Mouse (Mus musculus) liver, embryonic 12.5 days (tissue): Measurements from ENCODE around the gene Ubald2. TPM values are rescaled to one million over a fixed set of nuclear protein-coding genes. Genes with fewer than 3 reads are reported as not detected.
"Not testable (repeated sequence)": the region's sequence is repeated elsewhere in the genome, so short reads cannot be mapped to it uniquely, and the experiment has no call there.

Source experiments
- ATAC-seq: fragments of 200-750 bp; cut with Nextera tagmentation; 2 replicates; pipeline ENCODE4 v1.8.0; 2017; ENCODE audit warnings: moderate number of reproducible peaks, mild to moderate bottlenecking, moderate library complexity
- H3K27ac ChIP-seq: fragments of 300-500 bp; sonication (generic); 2 replicates; pipeline ENCODE4 v1.5.1; 2016; ENCODE audit warnings: mild to moderate bottlenecking
- H3K27me3 ChIP-seq: fragments of 300-500 bp; sonication (generic); replicated peaks from 2 replicates; pipeline ENCODE4 v1.6.1; 2016; ENCODE audit warnings: mild to moderate bottlenecking, moderate library complexity
- H3K36me3 ChIP-seq: fragments of 300-500 bp; sonication (generic); 2 replicates; pipeline ENCODE4 v1.6.1; 2016; ENCODE audit warnings: mild to moderate bottlenecking, moderate library complexity
- H3K4me1 ChIP-seq: fragments of 300-500 bp; sonication (generic); 2 replicates; pipeline ENCODE4 v1.6.1; 2016
- H3K4me2 ChIP-seq: fragments of 300-500 bp; sonication (generic); 2 replicates; pipeline ENCODE4 v1.6.1; 2016; ENCODE audit warnings: mild to moderate bottlenecking, moderate library complexity
- H3K4me3 ChIP-seq: fragments of 300-500 bp; sonication (generic); 2 replicates; pipeline ENCODE4 v1.5.1; 2016; ENCODE audit warnings: mild to moderate bottlenecking, moderate library complexity
- H3K9ac ChIP-seq: fragments of 300-500 bp; sonication (generic); 2 replicates; pipeline ENCODE4 v1.6.1; 2016; ENCODE audit warnings: mild to moderate bottlenecking, moderate library complexity
- H3K9me3 ChIP-seq: fragments of 300-500 bp; sonication (generic); replicated peaks from 2 replicates; pipeline ENCODE4 v1.6.1; 2016; ENCODE audit warnings: mild to moderate bottlenecking, moderate library complexity
- WGBS: fragments of 180-500 bp; shearing (Covaris S2); methylation state at CpG from one replicate; pipeline ENCODE4 v1.1.7; 2016; ENCODE audit not compliant: insufficient replicate concordance; 5-methylcytosine and 5-hydroxymethylcytosine counted together
- polyA plus RNA-seq: library from polyadenylated mRNA; unstranded; fragments of >200 nt; fragmentation: Nextera tagmentation; extraction: Ambion mirVana; gene quantifications from 2 replicates; pipeline ENCODE4 v1.2.1, GENCODE M21; 2016

Ubald2 gene
- polyA plus RNA-seq, 1 experiment from 2014 or later, result 32.3 TPM

DNA sequence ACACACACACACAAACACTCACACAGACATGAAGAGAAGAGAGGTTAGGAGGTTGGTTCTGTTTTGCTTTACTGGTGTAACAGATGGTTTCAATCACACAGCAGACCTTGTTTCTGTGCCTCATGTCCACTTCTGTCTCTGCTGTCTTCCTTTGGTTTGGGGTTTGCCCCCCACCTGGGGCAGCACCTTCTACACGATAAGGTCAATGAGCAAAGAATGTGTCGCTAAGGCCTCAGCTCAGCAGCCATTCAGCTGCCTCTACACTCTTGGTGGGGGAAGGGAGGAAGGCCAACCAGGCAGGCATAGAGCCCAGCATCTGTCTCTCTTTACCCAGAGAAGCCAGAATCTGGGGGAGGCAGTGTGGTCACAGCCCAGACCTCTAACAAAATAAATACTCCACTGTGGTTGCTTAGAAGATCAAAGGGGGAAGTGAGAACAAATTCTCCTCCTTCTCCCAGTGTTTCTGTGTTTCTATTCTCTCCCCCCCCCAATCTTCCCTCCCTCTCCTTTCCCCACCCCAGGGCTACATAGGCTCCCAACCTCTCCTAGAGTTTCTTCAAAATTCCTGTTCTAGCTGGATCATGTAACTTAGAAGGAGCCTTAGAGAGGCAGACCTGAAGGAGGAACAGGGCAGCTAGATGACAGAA is 15.6 kb upstream of the Ubald2 start:
- H3K36me3 ChIP-seq, result no peaks in the 10 kb centered on the region
- ATAC-seq, result no peak
- WGBS, result 14% methylated on average over 2 of the region's 2 CpGs

GRCm38 (mm10) chr11:116418841-116419462 is 14.9 kb upstream of the Ubald2 start:
- Histone ChIP-seq H3K4me3 (no peak overlapping the region), H3K27me3 (peaks cover 14% of the 10 kb centered on the region), H3K9ac (no peak overlapping the region), H3K27ac (no peak overlapping the region), H3K9me3 (no peaks in the 10 kb centered on the region), H3K36me3 (no peaks in the 10 kb centered on the region), H3K4me1 (peaks cover 16% of the 10 kb centered on the region), H3K4me2 (no peak overlapping the region)
- 78% methylated on average over 6 of the region's 6 CpGs for WGBS
- ATAC-seq, result no peak

More for the DNA sequence above, 15.6 kb upstream of the Ubald2 start:
- H3K9ac ChIP-seq, result no peak overlapping the region
- H3K9me3 ChIP-seq, result no peaks in the 10 kb centered on the region
- H3K27me3 ChIP-seq, result peaks cover 20% of the 10 kb centered on the region
- H3K4me1 ChIP-seq, result peaks cover 18% of the 10 kb centered on the region
- no peak overlapping the region for H3K4me2 ChIP-seq
- H3K27ac ChIP-seq, result no peak overlapping the region
- H3K4me3 ChIP-seq, result no peak overlapping the region

DNA sequence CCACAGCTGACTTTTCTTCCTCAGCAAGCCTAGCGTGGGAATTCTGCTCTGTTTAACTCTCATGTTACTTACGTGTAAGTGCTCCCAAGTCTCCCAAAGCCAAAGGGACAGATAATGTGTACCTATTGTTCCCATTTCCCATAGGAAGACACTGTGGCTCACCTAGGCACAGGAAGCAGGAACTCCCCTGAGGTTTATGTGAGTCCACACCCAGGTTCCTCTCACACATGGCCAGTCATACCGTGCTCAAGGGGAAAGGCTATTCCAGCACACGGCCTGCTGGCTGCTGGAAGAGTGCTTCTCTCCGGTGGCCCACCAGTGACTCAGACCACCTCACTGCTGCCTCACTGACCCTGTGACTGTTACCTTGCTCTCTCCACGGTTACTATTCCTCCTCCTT is 12.8 kb upstream of the Ubald2 start:
- Histone ChIP-seq H3K27ac (no peak overlapping the region), H3K4me2 (no peak overlapping the region), H3K9ac (no peak overlapping the region), H3K9me3 (no peaks in the 10 kb centered on the region), H3K4me1 (peaks cover 33% of the 10 kb centered on the region), H3K36me3 (no peaks in the 10 kb centered on the region), H3K4me3 (no peak overlapping the region), H3K27me3 (no peaks in the 10 kb centered on the region)
- no peak for ATAC-seq
- WGBS, result 68% methylated on average over 6 of the region's 6 CpGs

GRCm38 (mm10) chr11:116422562-116422961 is 11.3 kb upstream of the Ubald2 start:
- Histone ChIP-seq H3K9ac (no peak overlapping the region), H3K27ac (no peak overlapping the region), H3K4me2 (no peak overlapping the region), H3K27me3 (no peaks in the 10 kb centered on the region), H3K9me3 (no peaks in the 10 kb centered on the region), H3K36me3 (no peaks in the 10 kb centered on the region), H3K4me3 (no peak overlapping the region), H3K4me1 (peaks cover 33% of the 10 kb centered on the region)
- no peak for ATAC-seq
- WGBS, result 69% methylated on average over 2 of the region's 2 CpGs

- Histone ChIP-seq H3K9ac (no peak overlapping the region), H3K4me1 (peaks cover 30% of the 10 kb centered on the region), H3K9me3 (no peaks in the 10 kb centered on the region), H3K36me3 (no peaks in the 10 kb centered on the region), H3K4me2 (no peak overlapping the region), H3K27ac (no peak overlapping the region), H3K4me3 (no peak overlapping the region), H3K27me3 (no peaks in the 10 kb centered on the region)
- 64% methylated on average over 6 of the region's 6 CpGs for WGBS
- ATAC-seq, result no peak
Measured at GRCm38 (mm10) chr11:116423214-116423613, 10.7 kb upstream of the Ubald2 start.

- Histone ChIP-seq H3K9me3 (no peaks in the 10 kb centered on the region), H3K9ac (0 out of 2 replicates have a peak overlapping the region, but pooled peaks have one; percentile 12), H3K4me2 (peak overlapping the region; percentile 20; the same call in 1 of the 2 replicates), H3K36me3 (no peaks in the 10 kb centered on the region), H3K4me3 (no peak overlapping the region), H3K4me1 (peaks cover 35% of the 10 kb centered on the region), H3K27me3 (no peaks in the 10 kb centered on the region), H3K27ac (peak overlapping the region; percentile 54)
- 39% methylated on average over 10 of the region's 10 CpGs for WGBS
- no peak for ATAC-seq
Measured at GRCm38 (mm10) chr11:116423782-116424620, 9.9 kb upstream of the Ubald2 start.

DNA sequence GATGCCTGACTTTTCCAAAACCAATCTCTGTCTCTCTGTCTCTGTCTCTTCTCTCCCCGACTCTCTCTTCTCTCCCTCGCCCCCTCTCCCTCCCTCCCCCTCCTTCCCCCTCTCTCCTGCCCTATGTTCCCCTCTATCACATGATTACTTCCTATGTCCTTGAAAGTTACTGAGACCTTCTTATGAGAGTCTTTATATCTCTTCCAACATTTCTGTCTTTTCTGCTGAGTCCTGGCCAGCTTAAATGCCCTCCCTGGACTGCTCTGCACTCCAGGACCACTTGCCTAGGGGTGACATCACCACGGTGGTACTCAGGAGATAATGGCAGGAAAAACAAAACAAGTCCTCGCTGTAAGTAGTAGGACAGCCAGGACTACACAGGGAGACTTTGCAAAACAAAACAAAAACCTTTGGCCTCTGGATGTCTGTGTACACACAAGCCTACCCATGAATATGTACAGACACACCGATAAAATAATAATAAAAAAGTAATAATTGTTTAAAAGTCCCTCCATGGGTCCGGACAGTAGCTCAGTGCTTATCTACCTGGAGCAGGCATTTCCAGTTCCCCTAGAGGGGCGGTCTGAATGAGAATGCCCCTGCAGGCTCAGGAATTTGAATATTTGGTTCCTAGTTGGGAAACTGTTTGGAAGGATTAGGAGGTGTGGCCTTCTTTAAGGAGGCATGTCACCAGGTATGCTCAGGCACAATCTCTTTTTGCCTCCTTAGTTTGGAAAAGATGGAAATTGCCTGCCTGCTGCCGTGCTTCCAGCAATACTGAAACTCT is 9.1 kb upstream of the Ubald2 start:
- peaks cover 42% of the 10 kb centered on the region for H3K4me1 ChIP-seq
- peak overlapping the region; percentile 40; the same call in 1 of the 2 replicates for H3K27ac ChIP-seq
- H3K9ac ChIP-seq, result 0 out of 2 replicates have a peak overlapping the region, but pooled peaks have one; percentile 22
- 23% methylated on average over 8 of the region's 8 CpGs for WGBS
- no peaks in the 10 kb centered on the region for H3K27me3 ChIP-seq
- no peaks in the 10 kb centered on the region for H3K36me3 ChIP-seq
- no peaks in the 10 kb centered on the region for H3K9me3 ChIP-seq
- no peak overlapping the region for H3K4me3 ChIP-seq
- peak overlapping the region; percentile 16; the same call in 1 of the 2 replicates for H3K4me2 ChIP-seq
- no peak for ATAC-seq

DNA sequence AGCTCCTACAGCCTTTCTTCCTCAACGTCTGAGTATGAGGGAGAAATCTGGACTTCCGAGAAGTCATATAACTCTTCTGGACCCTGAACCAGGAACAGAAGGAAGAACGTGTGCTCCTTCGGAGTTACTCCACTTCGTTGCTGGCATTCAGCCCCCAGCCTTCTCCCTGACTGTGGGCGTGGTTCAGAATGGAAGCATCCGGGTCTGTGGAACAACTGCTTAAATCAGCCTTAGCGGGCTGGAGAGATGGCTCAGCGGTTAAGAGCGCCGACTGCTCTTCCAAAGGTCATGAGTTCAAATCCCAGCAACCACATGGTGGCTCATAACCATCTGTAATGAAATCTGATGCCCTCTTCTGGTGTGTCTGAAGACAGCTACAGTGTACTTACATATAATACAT is 7.6 kb upstream of the Ubald2 start:
- H3K4me3 ChIP-seq, H3K9ac ChIP-seq, H3K27me3 ChIP-seq, H3K27ac ChIP-seq, H3K9me3 ChIP-seq, H3K4me2 ChIP-seq, H3K36me3 ChIP-seq, ATAC-seq: not testable (repeated sequence)
- peaks cover 52% of the 10 kb centered on the region for H3K4me1 ChIP-seq
- WGBS, result 85% methylated on average over 11 of the region's 11 CpGs

DNA sequence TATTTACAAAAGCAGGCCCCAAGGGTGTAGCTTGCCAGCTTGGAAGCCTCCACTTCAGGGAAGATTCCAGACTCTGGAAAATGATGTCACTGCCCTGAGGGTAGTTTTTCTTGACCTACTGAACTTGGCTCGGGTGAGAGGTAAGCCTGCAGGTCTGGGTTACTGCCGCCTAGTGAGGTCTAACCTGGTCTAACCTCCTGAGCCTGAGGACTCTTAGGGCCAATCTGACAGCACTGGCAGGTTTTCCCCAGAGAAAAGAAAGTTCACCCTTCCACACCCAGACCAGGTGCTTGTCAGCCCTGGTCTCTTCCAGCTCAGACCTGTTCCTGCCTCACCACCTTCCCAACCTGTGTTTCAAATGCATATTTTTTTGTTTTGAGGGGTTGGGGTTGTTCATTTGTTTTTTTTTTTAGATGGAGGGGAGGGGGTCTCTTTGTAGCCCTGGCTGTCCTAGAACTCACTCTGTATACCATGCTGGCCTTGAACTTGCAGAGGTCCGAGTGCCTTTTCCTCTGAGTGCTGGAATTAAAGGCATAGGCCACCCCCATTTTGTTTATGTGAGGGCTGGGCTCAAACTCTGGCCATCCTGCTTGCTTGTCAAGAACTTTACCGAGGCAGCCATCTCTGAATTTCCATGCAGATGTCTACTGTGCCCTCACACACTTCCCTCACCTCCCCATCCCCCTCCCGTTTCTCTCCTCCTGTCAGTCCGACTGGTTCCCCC is 6.9 kb upstream of the Ubald2 start:
- Histone ChIP-seq H3K9me3 (no peaks in the 10 kb centered on the region), H3K4me2 (no peak overlapping the region), H3K27ac (no peak overlapping the region), H3K4me3 (no peak overlapping the region), H3K36me3 (no peaks in the 10 kb centered on the region), H3K4me1 (peaks cover 59% of the 10 kb centered on the region), H3K9ac (no peak overlapping the region), H3K27me3 (no peaks in the 10 kb centered on the region)
- no peak for ATAC-seq
- 61% methylated on average over 6 of the region's 6 CpGs for WGBS

DNA sequence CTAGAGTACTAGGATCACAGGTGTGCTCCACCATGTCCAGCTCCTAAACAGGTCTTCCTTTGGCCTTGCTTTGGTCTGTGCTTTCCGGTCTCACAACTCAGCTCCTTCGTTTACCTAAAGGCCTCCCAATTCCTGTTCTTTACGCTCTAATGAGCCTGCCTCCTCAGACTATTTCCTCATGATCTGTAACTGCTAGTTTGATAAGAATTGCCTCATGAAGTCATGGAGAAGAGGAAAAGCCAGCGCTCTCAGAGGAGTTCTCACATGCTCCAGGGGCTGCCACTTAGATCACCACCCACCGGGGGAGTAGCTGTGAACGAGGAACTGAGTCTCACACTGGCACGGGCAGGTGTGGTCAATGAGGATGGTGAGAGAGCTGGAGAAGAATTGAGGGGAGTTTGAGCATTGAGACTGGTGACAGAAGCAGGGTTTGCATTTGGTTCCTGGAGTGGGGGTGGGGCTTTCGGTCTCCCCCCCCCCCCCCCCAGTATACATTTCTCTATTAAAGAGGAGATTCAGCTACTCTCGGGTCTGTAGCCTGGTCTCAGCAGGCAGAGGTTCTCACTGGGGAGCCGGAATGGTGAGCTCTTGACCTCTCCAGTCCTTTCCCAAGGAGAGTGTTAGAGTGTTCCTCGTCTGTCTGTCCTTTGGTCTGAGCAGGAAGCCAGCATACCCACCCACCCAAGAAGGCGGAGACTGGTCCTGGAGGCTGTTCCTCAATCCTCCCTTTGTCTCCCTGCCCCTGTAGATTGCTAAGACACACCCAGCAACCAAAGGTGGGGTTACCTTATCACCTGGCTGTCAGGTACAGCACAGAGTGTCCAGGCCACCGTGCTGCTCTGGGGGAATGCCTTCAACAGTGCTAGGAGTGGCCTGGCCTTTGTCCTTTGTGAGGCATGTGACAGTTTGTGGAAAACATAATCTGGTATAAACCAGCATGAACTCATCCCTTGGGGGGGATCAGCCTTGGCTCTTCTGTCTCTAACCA is 4.7 kb upstream of the Ubald2 start:
- peak overlapping the region; percentile 55 for H3K9ac ChIP-seq
- H3K4me2 ChIP-seq, result peak overlapping the region; percentile 58
- H3K9me3 ChIP-seq, result no peaks in the 10 kb centered on the region
- no peaks in the 10 kb centered on the region for H3K27me3 ChIP-seq
- ATAC-seq, result 0 out of 2 replicates have a peak, but pooled peaks have one; percentile 5
- peak overlapping the region; percentile 82 for H3K27ac ChIP-seq
- 0 out of 2 replicates have a peak overlapping the region, but pooled peaks have one; percentile 4 for H3K4me3 ChIP-seq
- H3K4me1 ChIP-seq, result peaks cover 68% of the 10 kb centered on the region
- 25% methylated on average over 13 of the region's 13 CpGs for WGBS
- no peaks in the 10 kb centered on the region for H3K36me3 ChIP-seq
